Mouse (Mus musculus) kidney, embryonic 15.5 days (tissue): ENCODE measurements around the gene Klhl12. TPM values are rescaled to one million over a fixed set of nuclear protein-coding genes. Genes with fewer than 3 reads are reported as not detected.

Experiments used
- ATAC-seq: fragments of 200-750 bp; cut with Nextera tagmentation; replicated peaks from 2 replicates; pipeline ENCODE4 v1.8.0; 2017; ENCODE audit warnings: moderate TSS enrichment; ENCODE audit not compliant: low FRiP score
- H3K27ac ChIP-seq: fragments of 300-500 bp; sonication (generic); 2 replicates; pipeline ENCODE4 v1.5.1; 2015; ENCODE audit warnings: mild to moderate bottlenecking, inconsistent platforms
- H3K27me3 ChIP-seq: fragments of 300-500 bp; sonication (generic); 2 replicates; pipeline ENCODE4 v1.6.1; 2015; ENCODE audit warnings: inconsistent platforms
- H3K36me3 ChIP-seq: fragments of 300-500 bp; sonication (generic); 2 replicates; pipeline ENCODE4 v1.6.1; 2015; ENCODE audit warnings: inconsistent platforms
- H3K4me1 ChIP-seq: fragments of 300-500 bp; sonication (generic); 2 replicates; pipeline ENCODE4 v1.6.1; 2015; ENCODE audit warnings: inconsistent platforms
- H3K4me2 ChIP-seq: fragments of 300-500 bp; sonication (generic); 2 replicates; pipeline ENCODE4 v1.6.1; 2015; ENCODE audit warnings: moderate library complexity, mild to moderate bottlenecking, inconsistent platforms
- H3K4me3 ChIP-seq: fragments of 300-500 bp; sonication (generic); replicated peaks from 2 replicates; pipeline ENCODE4 v1.5.1; 2015; ENCODE audit warnings: mild to moderate bottlenecking, inconsistent platforms
- H3K9ac ChIP-seq: fragments of 300-500 bp; sonication (generic); 2 replicates; pipeline ENCODE4 v1.6.1; 2015; ENCODE audit warnings: mild to moderate bottlenecking, inconsistent platforms
- H3K9me3 ChIP-seq: fragments of 300-500 bp; sonication (generic); replicated peaks from 2 replicates; pipeline ENCODE4 v1.6.1; 2016; ENCODE audit warnings: inconsistent platforms
- WGBS: fragments of 180-500 bp; shearing (Covaris S2); methylation state at CpG from one replicate; pipeline ENCODE4 v1.1.7; 2015; ENCODE audit warnings: mixed read lengths; 5-methylcytosine and 5-hydroxymethylcytosine counted together
- polyA plus RNA-seq: library from polyadenylated mRNA; unstranded; fragments of >200 nt; fragmentation: Nextera tagmentation; extraction: Ambion mirVana; gene quantifications from 2 replicates; pipeline ENCODE4 v1.2.1, GENCODE M21; 2015

Gene Klhl12
- polyA plus RNA-seq, 1 experiment from 2014 or later: 31.3 TPM

DNA sequence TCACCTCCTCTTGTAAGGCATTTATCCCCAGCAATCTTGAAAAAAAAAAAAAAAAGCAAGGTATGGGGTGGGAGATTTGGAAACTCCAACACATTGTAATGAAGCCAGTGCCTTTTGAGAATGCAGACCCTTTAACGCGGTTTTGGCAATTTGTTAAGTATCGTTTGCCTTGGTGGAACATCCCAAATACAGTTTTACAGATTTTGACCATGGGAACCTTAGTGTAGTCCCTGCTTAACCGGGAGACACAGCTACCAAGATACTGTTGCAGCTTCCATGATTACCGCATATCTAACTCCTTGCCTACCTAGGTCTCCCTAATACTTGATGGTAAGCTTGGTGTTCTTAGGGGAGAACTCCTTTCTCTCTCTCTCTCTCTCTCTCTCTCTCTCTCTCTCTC is 729 bp downstream of the Klhl12 start:
- Histone ChIP-seq H3K4me2 (peak overlapping the region; percentile 88), H3K9me3 (no peaks in the 10 kb centered on the region), H3K4me1 (peaks cover 18% of the 10 kb centered on the region), H3K27ac (no peak overlapping the region), H3K9ac (peak overlapping the region; percentile 95), H3K4me3 (peak overlapping the region; percentile 89), H3K27me3 (peaks cover 4% of the 10 kb centered on the region; the same call in 1 of the 2 replicates), H3K36me3 (peaks cover 30% of the 10 kb centered on the region)
- ATAC-seq: no peak
- WGBS: 20% methylated on average over 5 of the region's 5 CpGs

DNA sequence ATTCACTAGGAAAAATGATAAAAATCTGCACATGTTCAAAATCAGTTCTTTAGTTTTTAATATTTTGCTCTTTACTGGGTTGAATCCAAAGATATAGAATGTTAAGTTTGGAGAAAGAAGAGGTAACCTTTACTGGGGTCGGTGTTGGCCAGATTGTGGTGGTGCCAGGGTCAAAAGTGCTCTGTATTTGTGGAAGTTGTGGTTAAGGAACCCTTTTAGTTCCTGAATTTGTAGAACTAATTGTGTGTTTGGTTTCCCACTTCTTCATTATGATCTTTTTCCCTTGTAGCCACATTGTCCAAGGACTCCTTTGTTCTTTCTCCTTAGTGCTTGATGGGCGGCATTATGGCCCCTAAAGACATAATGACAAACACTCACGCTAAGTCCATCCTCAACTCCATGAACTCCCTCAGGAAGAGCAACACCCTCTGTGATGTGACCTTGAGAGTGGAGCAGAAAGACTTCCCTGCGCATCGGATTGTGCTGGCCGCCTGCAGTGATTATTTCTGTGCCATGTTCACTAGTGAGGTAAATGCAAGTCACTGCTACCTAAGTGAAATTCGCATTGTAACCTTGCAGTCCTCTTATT is 2.9 kb downstream of the Klhl12 start:
- peaks cover 4% of the 10 kb centered on the region; the same call in 1 of the 2 replicates for H3K27me3 ChIP-seq
- peaks cover 50% of the 10 kb centered on the region for H3K36me3 ChIP-seq
- no peak overlapping the region for H3K27ac ChIP-seq
- 92% methylated on average over 7 of the region's 7 CpGs for WGBS
- H3K4me2 ChIP-seq: no peak overlapping the region
- H3K9me3 ChIP-seq: no peaks in the 10 kb centered on the region
- no peak overlapping the region for H3K9ac ChIP-seq
- ATAC-seq: no peak
- no peak overlapping the region for H3K4me3 ChIP-seq
- peaks cover 18% of the 10 kb centered on the region for H3K4me1 ChIP-seq

DNA sequence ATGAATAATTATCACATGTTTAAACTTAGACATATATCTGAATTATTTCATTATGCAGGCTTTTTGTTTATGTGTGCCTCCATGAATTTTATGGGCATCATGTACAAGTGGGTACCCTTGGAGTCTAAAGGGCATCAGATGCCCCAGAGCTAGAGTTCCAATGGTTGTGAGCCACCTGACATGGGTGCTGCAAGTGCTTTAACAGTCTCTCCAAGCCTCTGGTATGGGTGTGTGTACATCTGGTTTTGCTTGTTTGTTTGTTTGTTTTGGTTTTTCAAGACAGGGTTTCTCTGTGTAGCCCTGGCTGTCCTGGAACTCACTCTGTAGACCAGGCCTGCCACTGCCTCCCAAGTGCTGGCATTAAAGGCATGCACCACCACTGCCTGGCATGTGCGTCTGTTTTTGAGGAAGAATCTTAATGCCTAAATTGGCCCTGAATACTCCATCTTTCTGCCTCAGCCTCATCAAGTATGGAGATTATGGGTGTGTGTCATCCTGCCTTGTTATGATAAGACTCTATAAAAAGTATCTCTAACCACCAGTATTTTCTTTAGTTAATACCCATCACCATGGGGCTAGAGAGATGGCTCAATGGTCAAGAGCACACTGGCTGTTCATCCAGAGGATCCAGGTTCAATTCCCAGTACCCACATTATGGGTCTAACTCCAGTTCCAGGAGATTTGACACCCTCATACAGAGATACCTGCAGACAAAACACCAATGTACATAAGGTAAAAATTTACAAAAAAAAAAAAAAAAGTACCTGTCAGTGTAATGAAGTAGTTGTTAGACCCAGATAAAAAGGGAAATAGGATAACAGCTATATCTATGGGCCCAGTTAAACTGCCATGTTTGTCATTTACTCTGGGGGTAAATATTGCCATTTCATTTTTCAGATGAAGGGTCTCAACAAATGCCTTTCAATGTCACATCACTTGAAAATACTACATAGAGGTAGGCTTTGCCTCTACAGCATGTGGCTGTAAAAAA is 5.3 kb downstream of the Klhl12 start:
- no peaks in the 10 kb centered on the region for H3K27me3 ChIP-seq
- H3K4me3 ChIP-seq: no peak overlapping the region
- no peak overlapping the region for H3K9ac ChIP-seq
- 96% methylated on average over 1 of the region's 1 CpGs for WGBS
- no peak overlapping the region for H3K27ac ChIP-seq
- peaks cover 12% of the 10 kb centered on the region for H3K4me1 ChIP-seq
- H3K4me2 ChIP-seq: no peak overlapping the region
- ATAC-seq: no peak
- H3K9me3 ChIP-seq: no peaks in the 10 kb centered on the region
- H3K36me3 ChIP-seq: peaks cover 68% of the 10 kb centered on the region

DNA sequence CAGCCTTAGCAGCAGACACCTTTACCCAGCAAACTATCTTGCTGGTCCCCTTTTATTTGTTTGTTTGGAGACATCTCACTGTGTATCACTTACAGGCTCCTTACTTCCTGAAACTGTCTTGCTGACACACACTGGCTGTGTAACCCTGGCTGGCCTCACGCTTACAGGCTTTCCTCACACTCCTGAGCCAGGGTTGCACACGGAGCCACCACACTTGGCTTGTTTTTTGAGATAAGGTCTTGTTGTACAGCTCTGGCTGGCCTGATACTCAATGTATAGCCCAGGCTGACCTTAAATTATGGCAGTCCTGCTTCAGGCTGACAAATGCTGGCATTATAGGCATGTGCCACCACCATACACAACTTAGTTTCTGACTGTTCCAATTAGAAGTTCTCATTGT is 29.3 kb downstream of the Klhl12 start:
- H3K4me3 ChIP-seq: no peak overlapping the region
- no peak overlapping the region for H3K9ac ChIP-seq
- no peaks in the 10 kb centered on the region for H3K9me3 ChIP-seq
- no peaks in the 10 kb centered on the region for H3K27me3 ChIP-seq
- H3K4me2 ChIP-seq: no peak overlapping the region
- WGBS: 91% methylated on average over 2 of the region's 2 CpGs
- no peak overlapping the region for H3K27ac ChIP-seq
- no peak for ATAC-seq
- H3K4me1 ChIP-seq: no peaks in the 10 kb centered on the region
- peaks cover 79% of the 10 kb centered on the region for H3K36me3 ChIP-seq

DNA sequence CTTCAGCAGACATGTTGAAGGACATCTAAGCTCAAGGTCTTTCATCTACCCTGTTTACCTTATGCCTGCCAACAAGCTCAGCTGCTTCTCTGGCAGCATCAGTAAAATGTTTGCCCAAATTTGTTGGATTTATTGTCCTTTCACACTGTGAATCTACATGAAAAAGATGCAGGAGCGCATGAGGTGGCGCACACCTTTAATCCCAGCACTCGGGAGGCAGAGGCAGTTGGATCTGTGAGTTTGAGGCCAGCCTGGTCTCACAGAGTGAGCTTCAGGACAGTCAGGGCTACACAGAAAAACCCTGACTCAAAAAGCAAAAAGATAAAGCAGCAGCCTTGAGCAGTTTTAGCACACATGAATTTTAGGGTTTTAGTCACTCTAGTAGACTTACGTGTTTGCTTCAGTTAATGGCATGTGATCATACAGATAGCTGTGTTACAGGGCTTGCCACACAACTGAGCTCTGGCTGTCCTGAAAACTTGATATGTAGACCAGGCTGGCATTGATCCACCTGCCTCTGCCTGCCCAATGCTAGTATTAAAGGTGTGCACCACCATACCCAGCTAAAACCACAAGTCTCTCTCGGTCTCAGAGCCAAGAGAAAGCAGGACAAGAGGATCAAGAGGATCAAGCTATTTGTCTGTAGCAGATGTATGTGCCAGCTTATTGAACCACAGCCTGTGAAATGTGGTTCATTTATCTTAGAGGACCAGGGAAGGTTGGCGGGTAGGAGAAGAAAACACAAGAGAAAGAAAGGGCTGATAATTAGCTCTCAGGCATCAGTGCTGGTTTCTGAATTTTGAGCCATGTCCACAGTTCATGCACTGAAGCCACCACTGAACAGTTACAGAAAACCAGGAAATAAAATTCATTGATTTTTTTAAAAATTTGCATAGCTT is 35.8 kb downstream of the Klhl12 start:
- Histone ChIP-seq H3K4me3 (no peak overlapping the region), H3K4me1 (peaks cover 16% of the 10 kb centered on the region), H3K9ac (no peak overlapping the region), H3K27me3 (no peaks in the 10 kb centered on the region), H3K27ac (no peak overlapping the region), H3K36me3 (peaks cover 51% of the 10 kb centered on the region), H3K4me2 (no peak overlapping the region), H3K9me3 (no peaks in the 10 kb centered on the region)
- WGBS: 93% methylated on average over 6 of the region's 6 CpGs
- ATAC-seq: no peak

DNA sequence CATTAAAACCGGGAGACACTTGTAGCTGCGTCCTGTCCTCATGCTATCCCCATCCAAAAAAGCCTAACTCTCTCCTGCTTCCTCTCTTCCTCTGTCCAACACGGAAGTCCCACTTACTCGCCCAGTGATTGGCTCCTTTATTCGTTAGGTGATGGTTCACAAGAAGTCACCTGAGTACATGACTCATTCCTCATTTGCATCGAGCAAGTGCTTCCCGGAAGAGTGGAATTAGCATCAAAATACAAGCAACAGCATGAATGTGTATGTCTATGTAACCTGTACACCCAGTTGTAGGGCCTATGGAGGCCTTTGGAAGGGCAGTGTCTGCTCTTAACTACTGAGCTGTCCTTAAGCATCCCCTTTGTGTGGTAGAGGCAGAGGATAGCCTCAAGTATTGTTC is 36.9 kb downstream of the Klhl12 start:
- no peak overlapping the region for H3K4me2 ChIP-seq
- 82% methylated on average over 7 of the region's 7 CpGs for WGBS
- peaks cover 44% of the 10 kb centered on the region for H3K36me3 ChIP-seq
- no peaks in the 10 kb centered on the region for H3K27me3 ChIP-seq
- H3K9me3 ChIP-seq: no peaks in the 10 kb centered on the region
- no peak overlapping the region for H3K4me3 ChIP-seq
- H3K27ac ChIP-seq: no peak overlapping the region
- H3K4me1 ChIP-seq: peaks cover 19% of the 10 kb centered on the region
- ATAC-seq: no peak
- H3K9ac ChIP-seq: no peak overlapping the region

DNA sequence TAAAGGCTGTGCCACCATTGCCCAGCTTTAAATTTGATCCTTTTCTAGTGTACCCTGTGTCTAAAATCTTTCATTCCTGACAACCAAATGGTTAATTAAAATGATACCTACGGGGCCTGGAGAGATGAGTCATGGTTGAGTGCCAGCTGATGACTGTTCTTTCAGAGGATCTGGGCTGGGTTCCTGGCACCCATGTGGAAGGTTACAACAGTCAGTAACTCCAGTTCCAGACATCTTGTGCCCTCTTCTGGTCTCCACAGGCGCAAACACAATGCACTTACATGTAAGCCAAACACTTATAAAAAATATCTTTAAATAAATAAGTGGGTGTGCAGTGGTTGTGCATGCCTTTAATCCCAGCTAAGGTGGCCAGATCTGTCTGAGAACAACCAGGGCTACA is 38.2 kb downstream of the Klhl12 start:
- peaks cover 33% of the 10 kb centered on the region for H3K36me3 ChIP-seq
- H3K9me3 ChIP-seq: no peaks in the 10 kb centered on the region
- no peak overlapping the region for H3K9ac ChIP-seq
- ATAC-seq: no peak
- H3K4me3 ChIP-seq: peak overlapping the region; percentile 65; the same call in 1 of the 2 replicates
- peak overlapping the region; percentile 94; the same call in 1 of the 2 replicates for H3K27ac ChIP-seq
- H3K27me3 ChIP-seq: no peaks in the 10 kb centered on the region
- peaks cover 19% of the 10 kb centered on the region for H3K4me1 ChIP-seq
- peak overlapping the region; percentile 75; the same call in 1 of the 2 replicates for H3K4me2 ChIP-seq
- 69% methylated on average over 2 of the region's 2 CpGs for WGBS

DNA sequence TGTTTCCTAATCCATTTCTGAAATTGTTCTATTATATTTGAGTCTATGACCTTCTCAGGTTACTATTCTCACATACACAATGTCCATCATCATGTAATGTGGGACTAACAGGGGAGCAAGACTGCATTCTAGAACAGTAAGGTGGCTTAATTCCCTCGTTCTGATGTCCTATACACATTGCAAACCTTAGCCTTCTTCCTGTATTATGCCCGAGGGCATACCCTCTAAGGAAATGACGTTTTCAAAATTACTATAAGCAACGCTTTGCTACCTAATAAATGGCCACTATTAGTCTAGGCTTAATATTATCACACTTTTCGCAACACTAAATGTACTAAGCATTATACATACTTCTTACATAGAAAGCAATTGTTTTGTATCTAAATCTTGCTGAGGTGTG is 38.6 kb downstream of the Klhl12 start:
- H3K9me3 ChIP-seq: no peaks in the 10 kb centered on the region
- peak overlapping the region; percentile 75 for H3K4me2 ChIP-seq
- H3K4me1 ChIP-seq: peaks cover 19% of the 10 kb centered on the region
- WGBS: 22% methylated on average over 5 of the region's 5 CpGs
- ATAC-seq: no peak
- peaks cover 28% of the 10 kb centered on the region for H3K36me3 ChIP-seq
- H3K27ac ChIP-seq: peak overlapping the region; percentile 94
- H3K9ac ChIP-seq: peak overlapping the region; percentile 56
- no peaks in the 10 kb centered on the region for H3K27me3 ChIP-seq
- peak overlapping the region; percentile 65 for H3K4me3 ChIP-seq

DNA sequence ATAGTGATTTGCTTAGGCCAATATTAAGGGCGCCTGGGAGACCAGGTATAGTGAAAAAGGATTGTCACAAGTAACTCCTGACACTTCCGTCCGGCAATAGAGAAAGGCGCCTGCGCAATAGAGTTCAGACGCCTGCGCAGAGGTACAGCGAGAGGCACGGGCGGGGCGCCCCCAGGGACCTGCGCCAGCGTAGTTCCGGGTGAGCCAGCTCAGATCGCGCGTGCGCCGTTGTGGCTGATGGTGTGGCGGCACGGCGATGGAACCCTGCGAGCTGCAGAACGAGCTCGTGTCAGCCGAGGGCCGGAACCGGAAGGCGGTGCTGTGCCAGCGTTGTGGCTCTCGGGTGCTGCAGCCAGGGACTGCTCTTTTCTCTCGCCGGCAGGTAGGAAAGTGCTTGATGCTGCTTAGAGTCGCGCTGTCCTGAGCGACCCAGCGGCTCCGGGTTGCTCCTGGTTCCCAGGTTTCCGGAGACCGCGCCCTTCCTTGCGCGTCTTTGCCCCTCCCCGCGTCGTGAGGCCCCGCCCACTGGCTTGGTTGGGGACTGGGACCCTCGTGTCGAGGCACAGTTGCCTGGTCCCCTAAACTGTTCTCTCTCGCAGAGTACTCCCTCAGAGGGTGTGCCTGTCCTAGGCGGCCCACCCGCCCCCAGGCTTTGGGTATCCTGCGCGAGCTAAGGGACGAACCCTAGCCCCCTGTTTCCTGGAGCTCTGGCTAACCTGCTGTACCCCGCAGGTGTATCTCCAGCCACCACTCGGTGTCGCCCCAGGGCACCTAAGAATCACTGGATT is 39.3 kb downstream of the Klhl12 start, which contains the start of gene Rabif:
Gene Rabif, plus strand, starts transcription at position 221 of the 788 bp plus-strand sequence.
- ATAC-seq: peak; percentile 99
- Histone ChIP-seq H3K4me2 (peak within 1 kb of the TSS; percentile 75), H3K4me1 (peaks cover 19% of the 10 kb centered on the region), H3K27ac (peak within 1 kb of the TSS; percentile 94), H3K4me3 (peak within 1 kb of the TSS; percentile 65), H3K9ac (peak within 1 kb of the TSS; percentile 56), H3K27me3 (no peaks in the 10 kb centered on the region), H3K36me3 (peaks cover 22% of the 10 kb centered on the region), H3K9me3 (no peaks in the 10 kb centered on the region)
- WGBS: 0% methylated on average over 58 of the region's 58 CpGs

DNA sequence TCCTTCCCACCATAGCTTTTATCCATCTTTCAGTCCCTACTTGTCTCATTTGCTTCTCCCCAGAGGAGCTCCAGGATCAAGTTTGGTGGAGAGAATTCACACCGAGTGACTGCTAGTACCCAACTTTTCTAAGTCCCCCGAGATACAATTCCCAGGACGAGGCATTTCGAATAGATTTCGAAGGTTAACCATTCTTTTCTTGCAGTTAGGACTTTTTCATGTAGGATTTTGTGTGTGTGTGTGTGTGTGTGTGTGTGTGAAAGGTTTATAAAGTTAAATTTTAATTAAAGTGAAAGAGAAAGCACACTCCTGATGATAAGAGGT is 39.8 kb downstream of the Klhl12 start:
- peak overlapping the region; percentile 65 for H3K4me3 ChIP-seq
- peaks cover 20% of the 10 kb centered on the region for H3K36me3 ChIP-seq
- H3K4me1 ChIP-seq: peaks cover 19% of the 10 kb centered on the region
- peak overlapping the region; percentile 56 for H3K9ac ChIP-seq
- no peaks in the 10 kb centered on the region for H3K9me3 ChIP-seq
- H3K4me2 ChIP-seq: peak overlapping the region; percentile 75
- 19% methylated on average over 5 of the region's 5 CpGs for WGBS
- no peak for ATAC-seq
- no peaks in the 10 kb centered on the region for H3K27me3 ChIP-seq
- H3K27ac ChIP-seq: peak overlapping the region; percentile 94

DNA sequence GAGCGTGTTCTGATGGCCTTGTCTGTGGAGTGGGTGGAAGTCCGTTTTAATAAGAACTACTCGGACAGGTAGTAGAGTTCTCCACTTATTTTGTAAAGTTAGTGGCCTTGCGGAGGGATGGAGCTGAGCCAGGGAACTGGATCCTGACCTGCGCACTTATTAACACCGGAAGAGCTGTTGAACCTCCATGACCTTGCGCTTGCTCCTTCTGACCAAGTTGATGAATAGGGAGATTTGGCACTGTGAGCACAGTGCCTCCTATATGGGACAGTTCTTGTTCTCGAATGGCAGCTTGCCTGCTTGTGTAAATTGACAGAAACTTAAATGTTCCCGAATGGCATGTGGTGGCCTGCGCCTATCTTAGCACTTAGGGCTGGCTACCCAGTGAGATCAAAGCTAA is 40.7 kb downstream of the Klhl12 start:
- peaks cover 17% of the 10 kb centered on the region for H3K36me3 ChIP-seq
- H3K27me3 ChIP-seq: no peaks in the 10 kb centered on the region
- peaks cover 19% of the 10 kb centered on the region for H3K4me1 ChIP-seq
- peak overlapping the region; percentile 65 for H3K4me3 ChIP-seq
- H3K27ac ChIP-seq: no peak overlapping the region
- no peak for ATAC-seq
- 82% methylated on average over 10 of the region's 10 CpGs for WGBS
- H3K9ac ChIP-seq: no peak overlapping the region
- no peaks in the 10 kb centered on the region for H3K9me3 ChIP-seq
- H3K4me2 ChIP-seq: peak overlapping the region; percentile 75
